Mouse (Mus musculus): ENCODE measurements around the gene Csnk2a2. TPM values are rescaled to one million over a fixed set of nuclear protein-coding genes. Genes with fewer than 3 reads are reported as not detected.

Csnk2a2 gene
- polyA plus RNA-seq, 1 experiment from 2014 or later = 17.5 TPM

GRCm38 (mm10) chr8:95434686-95435439 is 55.0 kb downstream of the Csnk2a2 start, which contains the start of gene Cfap20:
Cfap20 (minus strand) TSS chr8:95434869.
- no peaks in the 10 kb centered on the region for H3K36me3 ChIP-seq (ENCODE audit: control insufficient read depth, insufficient read depth, low read length)
- WGBS = 1% methylated on average over 46 of the region's 51 CpGs
- ATAC-seq (replicated peaks; ENCODE audit: low FRiP score, low TSS enrichment, low read depth) (peak; percentile 97), DNase-seq (ENCODE audit: low spot score) (peak; percentile 99)
- H3K27me3 ChIP-seq (replicated peaks; ENCODE audit: control insufficient read depth, insufficient read depth, low read length) = no peaks in the 10 kb centered on the region
- peaks cover 24% of the 10 kb centered on the region for H3K4me1 ChIP-seq (replicated peaks; ENCODE audit: control insufficient read depth, insufficient read depth, low read length)
- peak within 1 kb of the TSS; percentile 93 for H3K4me2 ChIP-seq (ENCODE audit: low read length)
- no peaks in the 10 kb centered on the region for H3K9me3 ChIP-seq (ENCODE audit: control insufficient read depth, low read length)
- peak within 1 kb of the TSS; percentile 86 for H3K9ac ChIP-seq (ENCODE audit: low read length)
- peak within 1 kb of the TSS; percentile 90 for H3K27ac ChIP-seq (ENCODE audit: low read depth)
- H3K4me3 ChIP-seq (ENCODE audit: low read depth, low read length) = peak within 1 kb of the TSS; percentile 91

GRCm38 (mm10) chr8:95434233-95434632 is 55.6 kb downstream of the Csnk2a2 start:
- under 1% methylated on average over 25 of the region's 25 CpGs for WGBS
- ATAC-seq (replicated peaks; ENCODE audit: low FRiP score, low TSS enrichment, low read depth) = peak; percentile 53
- no peaks in the 10 kb centered on the region for H3K27me3 ChIP-seq (replicated peaks; ENCODE audit: control insufficient read depth, insufficient read depth, low read length)

GRCm38 (mm10) chr8:95433124-95433523 is 56.7 kb downstream of the Csnk2a2 start:
- H3K27ac ChIP-seq (ENCODE audit: low read depth) = no peak overlapping the region
- no peaks in the 10 kb centered on the region for H3K9me3 ChIP-seq (ENCODE audit: control insufficient read depth, low read length)
- peaks cover 41% of the 10 kb centered on the region for H3K4me1 ChIP-seq (replicated peaks; ENCODE audit: control insufficient read depth, insufficient read depth, low read length)
- peak overlapping the region; percentile 93 for H3K4me2 ChIP-seq (ENCODE audit: low read length)
- 54% methylated on average over 4 of the region's 4 CpGs for WGBS
- no peaks in the 10 kb centered on the region for H3K27me3 ChIP-seq (replicated peaks; ENCODE audit: control insufficient read depth, insufficient read depth, low read length)
- H3K36me3 ChIP-seq (ENCODE audit: control insufficient read depth, insufficient read depth, low read length) = no peaks in the 10 kb centered on the region
- DNase-seq (ENCODE audit: low spot score) (no peak), ATAC-seq (replicated peaks; ENCODE audit: low FRiP score, low TSS enrichment, low read depth) (no peak)
- H3K4me3 ChIP-seq (ENCODE audit: low read depth, low read length) = peak overlapping the region; percentile 91
- H3K9ac ChIP-seq (ENCODE audit: low read length) = peak overlapping the region; percentile 86

More at GRCm38 (mm10) chr8:95434233-95434632, 55.6 kb downstream of the Csnk2a2 start:
- peak overlapping the region; percentile 91 for H3K4me3 ChIP-seq (ENCODE audit: low read depth, low read length)
- peak overlapping the region; percentile 86 for H3K9ac ChIP-seq (ENCODE audit: low read length)
- H3K27ac ChIP-seq (ENCODE audit: low read depth) = peak overlapping the region; percentile 90
- H3K4me2 ChIP-seq (ENCODE audit: low read length) = peak overlapping the region; percentile 93
- no peaks in the 10 kb centered on the region for H3K36me3 ChIP-seq (ENCODE audit: control insufficient read depth, insufficient read depth, low read length)
- peaks cover 31% of the 10 kb centered on the region for H3K4me1 ChIP-seq (replicated peaks; ENCODE audit: control insufficient read depth, insufficient read depth, low read length)
- no peak for DNase-seq (ENCODE audit: low spot score)
- H3K9me3 ChIP-seq (ENCODE audit: control insufficient read depth, low read length) = no peaks in the 10 kb centered on the region

- ATAC-seq (replicated peaks; ENCODE audit: low FRiP score, low TSS enrichment, low read depth) (no peak), DNase-seq (ENCODE audit: low spot score) (no peak)
- H3K36me3 ChIP-seq (ENCODE audit: control insufficient read depth, insufficient read depth, low read length) = no peaks in the 10 kb centered on the region
- no peak overlapping the region for H3K4me3 ChIP-seq (ENCODE audit: low read depth, low read length)
- H3K9me3 ChIP-seq (ENCODE audit: control insufficient read depth, low read length) = no peaks in the 10 kb centered on the region
- H3K4me2 ChIP-seq (ENCODE audit: low read length) = peak overlapping the region; percentile 93
- no peak overlapping the region for H3K27ac ChIP-seq (ENCODE audit: low read depth)
- WGBS = 69% methylated on average over 3 of the region's 3 CpGs
- no peaks in the 10 kb centered on the region for H3K27me3 ChIP-seq (replicated peaks; ENCODE audit: control insufficient read depth, insufficient read depth, low read length)
- peaks cover 47% of the 10 kb centered on the region for H3K4me1 ChIP-seq (replicated peaks; ENCODE audit: control insufficient read depth, insufficient read depth, low read length)
- H3K9ac ChIP-seq (ENCODE audit: low read length) = no peak overlapping the region; the same call in 1 of the 2 replicates
These were observed 57.4 kb downstream of the Csnk2a2 start for GRCm38 (mm10) chr8:95432471-95432870.

- peak overlapping the region; percentile 5; the same call in 1 of the 2 replicates for H3K27ac ChIP-seq (ENCODE audit: low read depth)
- peaks cover 63% of the 10 kb centered on the region for H3K4me1 ChIP-seq (replicated peaks; ENCODE audit: control insufficient read depth, insufficient read depth, low read length)
- H3K4me2 ChIP-seq (ENCODE audit: low read length) = peak overlapping the region; percentile 29
- H3K36me3 ChIP-seq (ENCODE audit: control insufficient read depth, insufficient read depth, low read length) = no peaks in the 10 kb centered on the region
- ATAC-seq (replicated peaks; ENCODE audit: low FRiP score, low TSS enrichment, low read depth) (no peak), DNase-seq (ENCODE audit: low spot score) (peak; percentile 67)
- H3K9me3 ChIP-seq (ENCODE audit: control insufficient read depth, low read length) = no peaks in the 10 kb centered on the region
- 15% methylated on average over 3 of the region's 3 CpGs for WGBS
- no peak overlapping the region for H3K4me3 ChIP-seq (ENCODE audit: low read depth, low read length)
- H3K27me3 ChIP-seq (replicated peaks; ENCODE audit: control insufficient read depth, insufficient read depth, low read length) = no peaks in the 10 kb centered on the region
- no peak overlapping the region for H3K9ac ChIP-seq (ENCODE audit: low read length)
These were observed 59.9 kb downstream of the Csnk2a2 start for GRCm38 (mm10) chr8:95429945-95430344.

GRCm38 (mm10) chr8:95427594-95428535 is 62.0 kb downstream of the Csnk2a2 start:
- peaks cover 51% of the 10 kb centered on the region for H3K4me1 ChIP-seq (replicated peaks; ENCODE audit: control insufficient read depth, insufficient read depth, low read length)
- 22% methylated on average over 12 of the region's 12 CpGs for WGBS
- no peak; the same call in 1 of the 2 replicates for ATAC-seq (replicated peaks; ENCODE audit: low FRiP score, low TSS enrichment, low read depth)

GRCm38 (mm10) chr8:95426781-95427281 is 63.0 kb downstream of the Csnk2a2 start:
- WGBS = 23% methylated on average over 2 of the region's 2 CpGs
- peaks cover 12% of the 10 kb centered on the region for H3K36me3 ChIP-seq (ENCODE audit: control insufficient read depth, insufficient read depth, low read length)
- DNase-seq (ENCODE audit: low spot score) (no peak), ATAC-seq (replicated peaks; ENCODE audit: low FRiP score, low TSS enrichment, low read depth) (no peak)
- no peak overlapping the region for H3K9ac ChIP-seq (ENCODE audit: low read length)
- no peak overlapping the region for H3K4me2 ChIP-seq (ENCODE audit: low read length)
- H3K27me3 ChIP-seq (replicated peaks; ENCODE audit: control insufficient read depth, insufficient read depth, low read length) = no peaks in the 10 kb centered on the region
- peak overlapping the region; percentile 80 for H3K27ac ChIP-seq (ENCODE audit: low read depth)
- H3K4me1 ChIP-seq (replicated peaks; ENCODE audit: control insufficient read depth, insufficient read depth, low read length) = peaks cover 46% of the 10 kb centered on the region
- H3K4me3 ChIP-seq (ENCODE audit: low read depth, low read length) = no peak overlapping the region
- no peaks in the 10 kb centered on the region for H3K9me3 ChIP-seq (ENCODE audit: control insufficient read depth, low read length)

More at GRCm38 (mm10) chr8:95427594-95428535, 62.0 kb downstream of the Csnk2a2 start:
- no peak overlapping the region for H3K4me3 ChIP-seq (ENCODE audit: low read depth, low read length)
- no peaks in the 10 kb centered on the region for H3K9me3 ChIP-seq (ENCODE audit: control insufficient read depth, low read length)
- H3K27me3 ChIP-seq (replicated peaks; ENCODE audit: control insufficient read depth, insufficient read depth, low read length) = no peaks in the 10 kb centered on the region
- H3K27ac ChIP-seq (ENCODE audit: low read depth) = peak overlapping the region; percentile 80
- H3K4me2 ChIP-seq (ENCODE audit: low read length) = peak overlapping the region; percentile 36
- peaks cover 2% of the 10 kb centered on the region; the same call in 1 of the 2 replicates for H3K36me3 ChIP-seq (ENCODE audit: control insufficient read depth, insufficient read depth, low read length)
- no peak overlapping the region for H3K9ac ChIP-seq (ENCODE audit: low read length)
- peak; percentile 84 for DNase-seq (ENCODE audit: low spot score)

- H3K4me1 ChIP-seq (replicated peaks; ENCODE audit: control insufficient read depth, insufficient read depth, low read length) = peaks cover 37% of the 10 kb centered on the region
- H3K9ac ChIP-seq (ENCODE audit: low read length) = no peak overlapping the region
- H3K27ac ChIP-seq (ENCODE audit: low read depth) = no peak overlapping the region
- H3K4me3 ChIP-seq (ENCODE audit: low read depth, low read length) = no peak overlapping the region
- 84% methylated on average over 7 of the region's 7 CpGs for WGBS
- ATAC-seq (replicated peaks; ENCODE audit: low FRiP score, low TSS enrichment, low read depth) = no peak
- no peaks in the 10 kb centered on the region for H3K9me3 ChIP-seq (ENCODE audit: control insufficient read depth, low read length)
- peaks cover 34% of the 10 kb centered on the region for H3K36me3 ChIP-seq (ENCODE audit: control insufficient read depth, insufficient read depth, low read length)
- H3K27me3 ChIP-seq (replicated peaks; ENCODE audit: control insufficient read depth, insufficient read depth, low read length) = no peaks in the 10 kb centered on the region
- no peak for DNase-seq (ENCODE audit: low spot score)
- no peak overlapping the region for H3K4me2 ChIP-seq (ENCODE audit: low read length)
These were observed 65.2 kb downstream of the Csnk2a2 start for GRCm38 (mm10) chr8:95424682-95425081.
